Mouse (Mus musculus) ES-Bruce4 (cell line): ENCODE results near the gene Amacr.

ENCODE experiments used
- CTCF ChIP-seq: IDR thresholded peaks from one replicate; pipeline ENCODE4 v1.8.1; 2011; ENCODE audit warnings: low read depth, low read length
- POLR2A ChIP-seq: IDR thresholded peaks from one replicate; pipeline ENCODE4 v1.8.1; 2011; ENCODE audit warnings: low read length; ENCODE audit not compliant: insufficient read depth

DNA sequence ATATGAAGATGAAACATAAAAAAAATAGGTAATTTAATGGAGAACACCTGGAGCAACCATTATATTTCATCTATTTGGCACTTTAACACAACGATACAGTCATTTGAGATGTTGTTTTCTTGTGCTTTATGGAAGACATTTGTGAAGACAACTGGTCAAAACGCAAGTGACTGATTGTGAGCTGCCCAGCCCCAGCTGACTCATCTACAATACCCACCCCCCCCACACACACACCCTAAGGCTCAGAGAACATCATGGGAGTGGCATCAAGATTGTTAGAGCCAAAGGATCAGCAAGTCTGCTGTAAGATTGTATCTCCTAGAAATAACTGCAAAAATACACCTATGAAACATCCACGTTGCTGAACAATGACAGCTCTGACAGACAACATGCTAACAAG is 12.1 kb upstream of the Amacr start:
- TF ChIP-seq POLR2A (no peak), CTCF (no peak)
